Mouse (Mus musculus): ENCODE results near the gene Bco2.

Gene Bco2

GRCm38 (mm10) chr9:50555094-50555446 lies at the start of gene Bco2:
Gene Bco2 (minus strand): TSS chr9:50555181.
- no peak for DNase-seq (ENCODE audit: extremely low read depth, low read depth, low spot score)

GRCm38 (mm10) chr9:50604338-50604737 lies 49.4 kb upstream of the Bco2 start:
- no peak for DNase-seq (ENCODE audit: extremely low read depth, low read depth, low spot score)

GRCm38 (mm10) chr9:50603998-50604324 lies 49.0 kb upstream of the Bco2 start:
- DNase-seq (ENCODE audit: extremely low read depth, low read depth, low spot score) = no peak

- DNase-seq (ENCODE audit: extremely low read depth, low read depth, low spot score) = peak; percentile 66
Observed at GRCm38 (mm10) chr9:50603189-50603997, 48.4 kb upstream of the Bco2 start, which contains the start of the genes Sdhd and Timm8b. Gene Sdhd (minus strand): TSS chr9:50603812. Gene Timm8b (plus strand): TSS chr9:50603910.

GRCm38 (mm10) chr9:50602055-50602845 lies 47.3 kb upstream of the Bco2 start:
- DNase-seq (ENCODE audit: extremely low read depth, low read depth, low spot score) = no peak

GRCm38 (mm10) chr9:50601536-50601935 lies 46.6 kb upstream of the Bco2 start:
- DNase-seq (ENCODE audit: extremely low read depth, low read depth, low spot score) = no peak

- no peak for DNase-seq (ENCODE audit: extremely low read depth, low read depth, low spot score)
Observed at GRCm38 (mm10) chr9:50596973-50597372, 42.0 kb upstream of the Bco2 start.

- no peak for DNase-seq (ENCODE audit: extremely low read depth, low read depth, low spot score)
Observed at GRCm38 (mm10) chr9:50594794-50595417, 39.9 kb upstream of the Bco2 start.

- no peak for DNase-seq (ENCODE audit: extremely low read depth, low read depth, low spot score)
Observed at GRCm38 (mm10) chr9:50593544-50593943, 38.6 kb upstream of the Bco2 start.

- no peak for DNase-seq (ENCODE audit: extremely low read depth, low read depth, low spot score)
Observed at GRCm38 (mm10) chr9:50592955-50593354, 38.0 kb upstream of the Bco2 start.

- DNase-seq (ENCODE audit: extremely low read depth, low read depth, low spot score) = no peak
Observed at GRCm38 (mm10) chr9:50590856-50591518, 36.0 kb upstream of the Bco2 start.

- peak; percentile 85 for DNase-seq (ENCODE audit: extremely low read depth, low read depth, low spot score)
Observed at GRCm38 (mm10) chr9:50586955-50587354, 32.0 kb upstream of the Bco2 start.

- no peak for DNase-seq (ENCODE audit: extremely low read depth, low read depth, low spot score)
Observed at GRCm38 (mm10) chr9:50585145-50585818, 30.3 kb upstream of the Bco2 start.

- DNase-seq (ENCODE audit: extremely low read depth, low read depth, low spot score) = no peak
Observed at GRCm38 (mm10) chr9:50580370-50580769, 25.4 kb upstream of the Bco2 start.

- DNase-seq (ENCODE audit: extremely low read depth, low read depth, low spot score) = no peak
Observed at GRCm38 (mm10) chr9:50569599-50570525, 14.9 kb upstream of the Bco2 start.

- no peak for DNase-seq (ENCODE audit: extremely low read depth, low read depth, low spot score)
Observed at GRCm38 (mm10) chr9:50567881-50568280, 12.9 kb upstream of the Bco2 start.

GRCm38 (mm10) chr9:50567372-50567771 lies 12.4 kb upstream of the Bco2 start:
- DNase-seq (ENCODE audit: extremely low read depth, low read depth, low spot score) = no peak

GRCm38 (mm10) chr9:50565940-50566339 lies 11.0 kb upstream of the Bco2 start:
- DNase-seq (ENCODE audit: extremely low read depth, low read depth, low spot score) = no peak

GRCm38 (mm10) chr9:50565173-50565572 lies 10.2 kb upstream of the Bco2 start:
- no peak for DNase-seq (ENCODE audit: extremely low read depth, low read depth, low spot score)

All from fat pad, adult 2 months (tissue).